Mouse (Mus musculus) heart, postnatal 0 days (tissue): ENCODE measurements around the gene Vipr2. TPM values are rescaled to one million over a fixed set of nuclear protein-coding genes. Genes with fewer than 3 reads are reported as not detected.

ENCODE experiments used
- ATAC-seq: fragments of 200-750 bp; cut with Nextera tagmentation; 2 replicates; pipeline ENCODE4 v1.8.0; 2017; ENCODE audit warnings: low read depth, moderate number of reproducible peaks, moderate library complexity; ENCODE audit not compliant: insufficient read depth
- DNase-seq: peaks from one replicate; pipeline ENCODE4 v3.0.0-alpha.2; 2016; ENCODE audit warnings: low spot score
- H3K27ac ChIP-seq: fragments of 300-500 bp; sonication (generic); 2 replicates; pipeline ENCODE4 v1.5.1; 2014; ENCODE audit warnings: low read depth, mild to moderate bottlenecking
- H3K27me3 ChIP-seq: fragments of 300-500 bp; sonication (generic); 2 replicates; pipeline ENCODE4 v1.6.1; 2014; ENCODE audit warnings: low read length, mixed read lengths; ENCODE audit not compliant: control insufficient read depth, insufficient read depth
- H3K36me3 ChIP-seq: fragments of 300-500 bp; sonication (generic); replicated peaks from 2 replicates; pipeline ENCODE4 v1.6.1; 2014; ENCODE audit warnings: low read length, mixed read lengths; ENCODE audit not compliant: control insufficient read depth, insufficient read depth
- H3K4me1 ChIP-seq: fragments of 300-500 bp; sonication (generic); 2 replicates; pipeline ENCODE4 v1.6.1; 2014; ENCODE audit warnings: antibody characterized with exemption; ENCODE audit not compliant: control insufficient read depth, insufficient read depth
- H3K4me2 ChIP-seq: fragments of 300-500 bp; sonication (generic); 2 replicates; pipeline ENCODE4 v1.6.1; 2014; ENCODE audit warnings: low read depth, mild to moderate bottlenecking, low read length, moderate library complexity
- H3K4me3 ChIP-seq: fragments of 300-500 bp; sonication (generic); 2 replicates; pipeline ENCODE4 v1.5.1; 2014; ENCODE audit warnings: low read depth, low read length
- H3K9ac ChIP-seq: fragments of 300-500 bp; sonication (generic); replicated peaks from 2 replicates; pipeline ENCODE4 v1.6.1; 2014; ENCODE audit warnings: low read depth, low read length, mixed read lengths
- H3K9me3 ChIP-seq: fragments of 300-500 bp; sonication (generic); replicated peaks from 2 replicates; pipeline ENCODE4 v1.6.1; 2016; ENCODE audit warnings: low read length; ENCODE audit not compliant: control insufficient read depth
- CTCF ChIP-seq: IDR thresholded peaks from 2 replicates; pipeline ENCODE4 v1.5.1; 2016; ENCODE audit warnings: antibody characterized with exemption, control low read depth, low read depth
- EP300 ChIP-seq: IDR thresholded peaks from 2 replicates; pipeline ENCODE4 v1.6.1; 2016; ENCODE audit warnings: antibody characterized with exemption, low read depth
- WGBS: fragments of 180-500 bp; shearing (Covaris S2); extraction: QIAGEN DNeasy Blood & Tissue Kit; methylation state at CpG from one replicate; pipeline ENCODE4 v1.1.7; 2014; 5-methylcytosine and 5-hydroxymethylcytosine counted together
- polyA plus RNA-seq: library from polyadenylated mRNA; unstranded; fragments of >200 nt; fragmentation: Nextera tagmentation; extraction: Ambion mirVana; gene quantifications from 2 replicates; pipeline ENCODE4 v1.2.1, GENCODE M21; 2015
- total RNA-seq: library from RNA; depleted of rRNA; stranded (reverse); fragments of >200 nt; gene quantifications from 2 replicates; pipeline ENCODE4 v1.2.3, GENCODE M21; 2014; ENCODE audit warnings: low replicate concordance

Vipr2 gene
- total and polyA plus RNA-seq, 2 experiments from 2014 or later, result 0.30 to 1.3 TPM

DNA sequence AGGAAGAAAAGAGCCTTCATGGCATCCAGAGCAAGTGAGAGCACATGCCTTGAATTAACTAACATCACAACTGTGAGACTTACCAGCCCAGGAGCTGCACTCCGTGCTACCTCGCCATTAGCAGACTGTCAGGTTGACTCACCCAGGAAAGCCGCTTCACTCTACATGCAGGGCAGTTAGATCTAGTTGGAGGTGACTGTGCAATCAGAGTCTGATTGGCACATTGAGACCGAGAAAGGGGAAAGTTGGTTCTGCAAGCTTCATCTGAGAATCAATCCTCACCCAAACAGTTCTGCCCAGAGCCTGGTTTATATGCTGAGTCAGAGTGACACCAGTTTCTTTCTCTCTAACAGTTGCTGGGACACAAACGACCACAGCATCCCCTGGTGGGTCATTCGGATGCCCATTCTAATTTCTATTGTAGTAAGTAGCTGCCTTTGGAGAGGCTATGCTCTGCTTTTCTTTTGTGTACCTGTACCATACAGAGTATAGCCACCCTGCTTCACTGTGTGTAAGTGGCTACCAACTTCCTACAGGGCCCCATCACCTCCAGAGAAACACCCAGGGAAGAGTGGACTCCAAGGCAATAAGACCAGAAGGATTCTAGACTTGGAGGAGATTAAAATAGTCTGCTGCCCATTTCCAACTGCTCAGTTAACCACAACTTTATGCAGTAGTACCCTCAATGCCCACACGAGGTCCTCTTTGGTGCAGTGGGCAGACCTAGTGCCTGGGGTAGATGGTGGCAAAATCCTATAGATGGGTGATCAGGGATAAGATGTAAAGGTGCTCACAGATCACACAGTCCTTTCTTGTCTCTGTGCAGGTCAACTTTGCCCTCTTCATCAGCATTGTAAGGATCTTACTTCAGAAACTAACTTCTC, 61.0 kb downstream of the Vipr2 start:
- Histone ChIP-seq H3K36me3 (no peaks in the 10 kb centered on the region), H3K9me3 (no peaks in the 10 kb centered on the region), H3K9ac (no peak overlapping the region), H3K4me1 (no peaks in the 10 kb centered on the region), H3K27ac (no peak overlapping the region), H3K4me2 (no peak overlapping the region), H3K4me3 (no peak overlapping the region), H3K27me3 (no peaks in the 10 kb centered on the region)
- ATAC-seq (no peak), DNase-seq (no peak)
- TF ChIP-seq CTCF (peak; percentile 9; the same call in 1 of the 2 replicates), EP300 (no peak)
- 63% methylated on average over 7 of the region's 7 CpGs for WGBS

DNA sequence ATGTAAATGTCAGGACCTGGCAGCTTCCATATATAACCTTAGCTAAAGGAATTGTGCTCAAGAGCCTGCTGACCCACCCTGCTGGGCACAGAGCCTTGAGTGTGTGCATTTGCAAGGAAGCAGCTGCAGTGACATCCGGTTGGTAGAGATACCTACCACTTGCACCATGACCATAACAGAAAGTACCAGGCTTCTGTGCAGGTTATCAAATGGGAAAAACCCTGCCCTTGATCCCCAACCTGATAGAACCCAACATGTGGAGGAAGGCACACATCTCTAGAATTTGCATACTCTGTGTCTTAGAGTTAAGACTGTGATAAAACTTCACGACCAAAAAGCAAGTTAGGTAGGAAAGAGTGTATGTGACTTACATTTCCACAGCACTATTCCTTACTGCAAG, 63.1 kb downstream of the Vipr2 start:
- Histone ChIP-seq H3K27ac (no peak overlapping the region), H3K27me3 (no peaks in the 10 kb centered on the region), H3K4me3 (no peak overlapping the region), H3K4me2 (no peak overlapping the region), H3K9ac (no peak overlapping the region), H3K9me3 (no peaks in the 10 kb centered on the region), H3K4me1 (no peaks in the 10 kb centered on the region), H3K36me3 (no peaks in the 10 kb centered on the region)
- TF ChIP-seq CTCF (no peak), EP300 (no peak)
- 69% methylated on average over 2 of the region's 2 CpGs for WGBS
- ATAC-seq (no peak), DNase-seq (no peak)

DNA sequence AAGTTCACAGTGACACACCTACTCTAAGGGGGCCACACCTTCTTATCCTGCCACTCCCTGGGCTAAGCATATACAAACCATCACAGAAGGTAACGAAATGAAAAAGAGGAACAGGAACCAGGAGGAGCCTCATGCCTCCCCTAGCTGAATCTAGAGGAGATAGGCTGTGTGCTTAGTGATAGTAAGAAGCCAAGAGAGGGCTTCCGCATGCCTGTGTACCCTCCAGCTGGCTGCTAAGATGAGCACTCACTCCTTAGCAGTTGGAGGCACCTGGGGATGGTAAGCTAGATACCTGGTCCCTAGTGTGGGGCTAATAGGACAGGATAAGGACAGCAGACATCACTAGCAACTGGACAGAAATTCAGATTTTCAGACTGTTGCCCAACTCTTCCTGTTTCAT, 64.3 kb downstream of the Vipr2 start:
- TF ChIP-seq EP300 (no peak), CTCF (no peak)
- Histone ChIP-seq H3K27ac (no peak overlapping the region), H3K4me3 (no peak overlapping the region), H3K4me1 (no peaks in the 10 kb centered on the region), H3K9ac (no peak overlapping the region), H3K27me3 (no peaks in the 10 kb centered on the region), H3K36me3 (no peaks in the 10 kb centered on the region), H3K9me3 (no peaks in the 10 kb centered on the region), H3K4me2 (no peak overlapping the region)
- ATAC-seq, result no peak
- 77% methylated on average over 2 of the region's 2 CpGs for WGBS
- no peak for DNase-seq

DNA sequence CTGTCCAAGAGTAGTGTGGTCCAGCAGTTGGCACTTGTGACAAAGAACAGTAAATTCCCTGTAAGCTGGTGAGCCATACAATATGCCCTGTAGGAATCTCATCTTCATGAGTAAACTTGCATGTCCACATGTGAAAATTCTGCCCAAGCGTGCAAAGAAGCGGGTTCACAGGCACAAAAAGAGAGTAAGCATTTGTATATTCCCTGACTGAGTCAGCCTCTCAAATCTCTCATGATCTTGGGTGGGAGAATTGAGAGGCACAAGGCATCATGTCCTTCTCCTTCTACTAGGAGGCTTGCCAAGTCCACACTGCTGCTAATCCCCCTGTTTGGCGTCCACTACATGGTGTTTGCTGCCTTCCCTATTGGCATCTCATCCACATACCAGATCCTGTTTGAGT, 64.9 kb downstream of the Vipr2 start:
- Histone ChIP-seq H3K9me3 (no peaks in the 10 kb centered on the region), H3K27ac (no peak overlapping the region), H3K36me3 (no peaks in the 10 kb centered on the region), H3K4me1 (no peaks in the 10 kb centered on the region), H3K4me2 (no peak overlapping the region), H3K27me3 (no peaks in the 10 kb centered on the region), H3K4me3 (no peak overlapping the region), H3K9ac (no peak overlapping the region)
- DNase-seq (no peak), ATAC-seq (no peak)
- TF ChIP-seq CTCF (no peak), EP300 (no peak)
- WGBS, result 74% methylated on average over 3 of the region's 3 CpGs

DNA sequence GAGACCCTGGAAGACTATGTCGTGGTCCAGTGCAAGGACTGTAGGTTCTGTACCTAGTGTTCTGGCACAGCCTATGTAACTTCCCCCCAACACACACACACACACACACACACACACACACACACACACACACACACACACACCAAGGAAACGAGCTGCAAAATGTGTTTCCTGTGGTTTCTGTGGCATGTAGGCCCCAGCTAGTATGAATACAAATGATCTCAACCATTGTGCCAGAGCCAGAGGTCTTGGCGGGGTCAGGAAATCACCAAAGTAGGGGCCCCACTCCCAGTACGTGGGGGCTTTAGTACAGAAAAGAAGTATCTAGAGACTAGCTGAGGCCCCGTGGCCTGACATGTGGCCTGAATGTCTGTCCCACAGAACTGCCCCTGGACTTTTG, 67.7 kb downstream of the Vipr2 start:
- DNase-seq (no peak), ATAC-seq (0 out of 2 replicates have a peak, but pooled peaks have one; percentile 43)
- Histone ChIP-seq H3K9ac (no peak overlapping the region), H3K4me1 (no peaks in the 10 kb centered on the region), H3K4me3 (no peak overlapping the region), H3K4me2 (no peak overlapping the region), H3K27ac (no peak overlapping the region), H3K27me3 (no peaks in the 10 kb centered on the region), H3K36me3 (no peaks in the 10 kb centered on the region), H3K9me3 (no peaks in the 10 kb centered on the region)
- TF ChIP-seq CTCF (no peak), EP300 (no peak)
- 35% methylated on average over 5 of the region's 5 CpGs for WGBS

DNA sequence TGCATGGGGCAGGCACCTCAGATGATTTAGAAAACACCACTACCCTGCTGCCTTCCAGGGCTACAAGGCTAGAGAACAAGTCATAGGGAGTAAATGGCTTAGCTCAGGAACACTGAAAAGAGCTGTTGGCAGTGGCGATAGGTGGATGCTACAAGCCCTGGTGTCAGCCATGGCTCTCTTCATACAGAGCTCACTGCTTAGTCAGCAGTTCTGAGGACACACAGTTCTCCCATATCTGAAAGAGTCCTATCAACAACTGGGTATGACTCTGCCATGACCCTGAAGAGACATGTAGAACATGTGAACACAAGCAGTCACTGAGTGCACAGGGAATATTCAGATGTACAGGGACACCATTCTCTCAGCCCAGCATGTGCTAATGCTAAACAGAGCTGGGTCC, 68.2 kb downstream of the Vipr2 start:
- WGBS, result 71% methylated on average over 1 of the region's 1 CpGs
- no peak for ATAC-seq
- H3K27ac ChIP-seq, result no peak overlapping the region
- H3K4me2 ChIP-seq, result no peak overlapping the region
- DNase-seq, result no peak
- H3K36me3 ChIP-seq, result no peaks in the 10 kb centered on the region
- no peaks in the 10 kb centered on the region for H3K9me3 ChIP-seq
- no peak overlapping the region for H3K9ac ChIP-seq
- H3K4me1 ChIP-seq, result no peaks in the 10 kb centered on the region
- TF ChIP-seq CTCF, result no peak
- no peak for TF ChIP-seq EP300
- H3K27me3 ChIP-seq, result no peaks in the 10 kb centered on the region
- no peak overlapping the region for H3K4me3 ChIP-seq
